Mouse (Mus musculus): ENCODE measurements at regions not wholly inside any gene's neighbourhood (a gene's known extent, or its start where the extent isn't known, plus 50 kb on each side); places are given as distances from the start of the nearest gene placed in this dataset.
"Not testable (repeated sequence)": the region's sequence is repeated elsewhere in the genome, so short reads cannot be mapped to it uniquely, and the experiment has no call there.

DNA sequence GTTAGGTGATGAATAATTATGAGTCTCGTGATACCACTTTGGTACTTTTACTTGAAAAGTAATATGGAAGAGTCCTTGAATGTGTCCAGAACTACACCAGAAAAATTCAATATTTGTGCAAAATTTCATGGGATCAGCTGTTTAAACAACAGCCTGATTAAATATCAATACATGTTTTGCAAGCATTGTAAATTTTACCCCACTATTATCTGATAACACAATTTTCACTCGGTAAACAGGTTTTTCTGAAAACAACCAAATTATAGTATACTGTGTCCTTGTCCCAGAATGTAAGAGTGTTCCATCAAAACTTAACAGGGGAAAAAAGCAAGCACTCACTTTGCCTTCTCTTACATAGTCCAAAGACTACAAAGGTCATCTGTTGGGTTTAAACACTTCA is 343.1 kb upstream of the Fign start:
- no peak for ATAC-seq (replicated peaks; ENCODE audit: insufficient number of reproducible peaks, low FRiP score, low TSS enrichment, low read depth)
- Histone ChIP-seq H3K36me3 (replicated peaks; ENCODE audit: control insufficient read depth, insufficient read depth, low read depth, low read length) (no peaks in the 10 kb centered on the region), H3K4me2 (ENCODE audit: low read depth, low read length) (no peak overlapping the region), H3K27me3 (ENCODE audit: control insufficient read depth, insufficient read depth, low read length) (no peaks in the 10 kb centered on the region), H3K4me3 (ENCODE audit: low read depth, low read length) (no peak overlapping the region), H3K9me3 (replicated peaks; ENCODE audit: control insufficient read depth, low read length) (no peaks in the 10 kb centered on the region), H3K9ac (replicated peaks; ENCODE audit: low read length) (no peak overlapping the region), H3K4me1 (ENCODE audit: control insufficient read depth, insufficient read depth, low read length) (no peaks in the 10 kb centered on the region), H3K27ac (replicated peaks; ENCODE audit: low read depth, low read length) (no peak overlapping the region)
- WGBS: 92% methylated on average over 2 of the region's 2 CpGs
- no peak for DNase-seq (ENCODE audit: low spot score)

GRCm38 (mm10) chr2:64417129-64417528 is 319.3 kb upstream of the Fign start:
- DNase-seq (ENCODE audit: low spot score); H3K4me2 ChIP-seq (ENCODE audit: low read depth, low read length); H3K9me3 ChIP-seq (replicated peaks; ENCODE audit: control insufficient read depth, low read length); ATAC-seq (replicated peaks; ENCODE audit: insufficient number of reproducible peaks, low FRiP score, low TSS enrichment, low read depth); H3K27ac ChIP-seq (replicated peaks; ENCODE audit: low read depth, low read length); H3K4me1 ChIP-seq (ENCODE audit: control insufficient read depth, insufficient read depth, low read length); H3K4me3 ChIP-seq (ENCODE audit: low read depth, low read length); H3K27me3 ChIP-seq (ENCODE audit: control insufficient read depth, insufficient read depth, low read length); H3K36me3 ChIP-seq (replicated peaks; ENCODE audit: control insufficient read depth, insufficient read depth, low read depth, low read length); H3K9ac ChIP-seq (replicated peaks; ENCODE audit: low read length): not testable (repeated sequence)

DNA sequence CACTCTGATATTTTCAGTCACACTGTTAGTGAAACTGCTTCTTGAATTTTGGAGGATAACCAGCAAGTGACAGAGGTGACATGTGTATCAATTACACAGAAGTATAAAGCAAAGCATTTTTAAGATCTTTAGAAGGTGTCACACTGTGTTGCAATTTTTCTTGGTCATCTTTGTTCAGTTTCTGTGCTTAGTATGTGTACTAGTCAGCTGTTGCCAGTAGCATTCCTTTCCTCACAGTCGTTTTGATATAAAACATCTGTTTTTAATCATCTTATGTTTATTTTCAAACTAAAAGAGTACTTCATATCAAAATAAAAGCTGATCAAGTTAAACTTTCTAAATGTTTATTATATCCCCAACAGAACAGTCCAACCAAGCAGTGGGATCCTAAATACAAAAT is 316.0 kb upstream of the Fign start:
- H3K9me3 ChIP-seq (replicated peaks; ENCODE audit: control insufficient read depth, low read length): no peaks in the 10 kb centered on the region
- H3K4me3 ChIP-seq (ENCODE audit: low read depth, low read length): no peak overlapping the region
- H3K4me1 ChIP-seq (ENCODE audit: control insufficient read depth, insufficient read depth, low read length): no peaks in the 10 kb centered on the region
- DNase-seq (ENCODE audit: low spot score): no peak
- no peaks in the 10 kb centered on the region for H3K27me3 ChIP-seq (ENCODE audit: control insufficient read depth, insufficient read depth, low read length)
- WGBS: 33% methylated on average over 1 of the region's 1 CpGs
- ATAC-seq (replicated peaks; ENCODE audit: insufficient number of reproducible peaks, low FRiP score, low TSS enrichment, low read depth): no peak
- no peaks in the 10 kb centered on the region for H3K36me3 ChIP-seq (replicated peaks; ENCODE audit: control insufficient read depth, insufficient read depth, low read depth, low read length)
- no peak overlapping the region for H3K9ac ChIP-seq (replicated peaks; ENCODE audit: low read length)
- H3K4me2 ChIP-seq (ENCODE audit: low read depth, low read length): no peak overlapping the region
- H3K27ac ChIP-seq (replicated peaks; ENCODE audit: low read depth, low read length): no peak overlapping the region

DNA sequence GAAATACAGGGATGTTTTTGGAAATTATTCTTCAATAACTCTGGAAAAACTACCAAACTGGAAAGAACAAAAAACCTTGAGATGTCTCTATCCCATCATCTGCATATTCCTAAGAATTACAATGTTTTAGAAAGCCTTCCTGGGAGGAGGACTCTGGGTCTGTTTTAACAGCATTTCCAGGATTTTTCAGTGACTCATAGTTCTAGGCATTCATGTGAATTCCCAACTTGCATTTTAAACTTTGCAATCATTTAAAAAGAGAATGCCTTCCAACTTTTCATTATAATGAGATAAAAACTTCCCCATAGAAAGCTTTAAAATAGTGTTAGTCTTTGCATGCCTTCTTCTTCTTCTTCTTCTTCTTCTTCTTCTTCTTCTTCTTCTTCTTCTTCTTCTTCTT is 315.4 kb upstream of the Fign start:
- Histone ChIP-seq H3K9ac (replicated peaks; ENCODE audit: low read length) (no peak overlapping the region), H3K4me1 (ENCODE audit: control insufficient read depth, insufficient read depth, low read length) (no peaks in the 10 kb centered on the region), H3K4me2 (ENCODE audit: low read depth, low read length) (no peak overlapping the region), H3K4me3 (ENCODE audit: low read depth, low read length) (no peak overlapping the region), H3K27ac (replicated peaks; ENCODE audit: low read depth, low read length) (no peak overlapping the region), H3K9me3 (replicated peaks; ENCODE audit: control insufficient read depth, low read length) (no peaks in the 10 kb centered on the region), H3K27me3 (ENCODE audit: control insufficient read depth, insufficient read depth, low read length) (no peaks in the 10 kb centered on the region), H3K36me3 (replicated peaks; ENCODE audit: control insufficient read depth, insufficient read depth, low read depth, low read length) (no peaks in the 10 kb centered on the region)
- ATAC-seq (replicated peaks; ENCODE audit: insufficient number of reproducible peaks, low FRiP score, low TSS enrichment, low read depth): no peak
- no peak for DNase-seq (ENCODE audit: low spot score)

GRCm38 (mm10) chr2:64395946-64396345 is 298.1 kb upstream of the Fign start:
- no peak overlapping the region for H3K4me3 ChIP-seq (ENCODE audit: low read depth, low read length)
- no peak overlapping the region for H3K9ac ChIP-seq (replicated peaks; ENCODE audit: low read length)
- WGBS: 76% methylated on average over 4 of the region's 4 CpGs
- no peak for DNase-seq (ENCODE audit: low spot score)
- H3K36me3 ChIP-seq (replicated peaks; ENCODE audit: control insufficient read depth, insufficient read depth, low read depth, low read length): no peaks in the 10 kb centered on the region
- H3K4me2 ChIP-seq (ENCODE audit: low read depth, low read length): no peak overlapping the region
- H3K4me1 ChIP-seq (ENCODE audit: control insufficient read depth, insufficient read depth, low read length): no peaks in the 10 kb centered on the region
- ATAC-seq (replicated peaks; ENCODE audit: insufficient number of reproducible peaks, low FRiP score, low TSS enrichment, low read depth): no peak
- H3K9me3 ChIP-seq (replicated peaks; ENCODE audit: control insufficient read depth, low read length): no peaks in the 10 kb centered on the region
- H3K27ac ChIP-seq (replicated peaks; ENCODE audit: low read depth, low read length): no peak overlapping the region
- H3K27me3 ChIP-seq (ENCODE audit: control insufficient read depth, insufficient read depth, low read length): no peaks in the 10 kb centered on the region

DNA sequence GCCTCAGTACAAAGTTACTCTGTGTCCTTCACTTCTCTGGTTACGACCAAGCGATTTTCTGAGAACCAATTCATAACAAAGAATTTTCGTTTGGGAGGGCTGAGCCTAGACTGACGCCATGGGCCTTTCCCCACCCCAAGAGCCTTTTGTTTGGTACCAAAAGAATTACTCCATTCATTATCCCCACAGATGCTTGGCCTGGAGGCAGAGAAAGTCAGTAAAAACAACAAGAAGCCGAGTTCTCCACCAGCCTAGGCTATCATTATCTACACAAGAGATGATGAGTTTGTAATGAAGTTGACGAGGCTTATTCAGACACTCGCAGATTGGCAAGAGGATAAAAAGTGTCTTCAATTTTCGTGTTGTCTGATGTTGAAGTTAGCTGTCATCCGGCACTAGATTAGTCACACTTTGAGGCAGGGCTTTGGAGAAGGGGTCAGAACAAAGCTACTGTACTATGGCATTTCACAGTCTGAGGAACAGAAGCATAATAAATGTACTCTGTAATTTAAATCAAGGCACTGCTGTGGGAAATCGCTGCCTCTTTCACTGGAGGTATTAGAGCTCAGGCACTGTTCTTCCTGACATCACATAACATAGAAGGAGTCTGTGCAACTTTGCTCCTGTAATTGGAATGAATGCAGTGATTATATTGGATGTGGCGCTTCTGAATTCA is 296.9 kb upstream of the Fign start:
- WGBS: 14% methylated on average over 11 of the region's 11 CpGs
- Histone ChIP-seq H3K9me3 (replicated peaks; ENCODE audit: control insufficient read depth, low read length) (no peaks in the 10 kb centered on the region), H3K4me2 (ENCODE audit: low read depth, low read length) (no peak overlapping the region), H3K4me3 (ENCODE audit: low read depth, low read length) (no peak overlapping the region), H3K4me1 (ENCODE audit: control insufficient read depth, insufficient read depth, low read length) (no peaks in the 10 kb centered on the region), H3K9ac (replicated peaks; ENCODE audit: low read length) (no peak overlapping the region), H3K27me3 (ENCODE audit: control insufficient read depth, insufficient read depth, low read length) (no peaks in the 10 kb centered on the region), H3K36me3 (replicated peaks; ENCODE audit: control insufficient read depth, insufficient read depth, low read depth, low read length) (no peaks in the 10 kb centered on the region), H3K27ac (replicated peaks; ENCODE audit: low read depth, low read length) (0 out of 2 replicates have a peak overlapping the region, but pooled peaks have one; percentile 35)
- peak; percentile 83 for ATAC-seq (replicated peaks; ENCODE audit: insufficient number of reproducible peaks, low FRiP score, low TSS enrichment, low read depth)
- DNase-seq (ENCODE audit: low spot score): peak; percentile 45

- no peak overlapping the region for H3K4me3 ChIP-seq (ENCODE audit: low read depth, low read length)
- no peaks in the 10 kb centered on the region for H3K9me3 ChIP-seq (replicated peaks; ENCODE audit: control insufficient read depth, low read length)
- no peaks in the 10 kb centered on the region for H3K36me3 ChIP-seq (replicated peaks; ENCODE audit: control insufficient read depth, insufficient read depth, low read depth, low read length)
- no peaks in the 10 kb centered on the region for H3K27me3 ChIP-seq (ENCODE audit: control insufficient read depth, insufficient read depth, low read length)
- H3K4me2 ChIP-seq (ENCODE audit: low read depth, low read length): no peak overlapping the region
- no peaks in the 10 kb centered on the region for H3K4me1 ChIP-seq (ENCODE audit: control insufficient read depth, insufficient read depth, low read length)
- DNase-seq (ENCODE audit: low spot score): no peak
- WGBS: 23% methylated on average over 8 of the region's 8 CpGs
- H3K9ac ChIP-seq (replicated peaks; ENCODE audit: low read length): no peak overlapping the region
- ATAC-seq (replicated peaks; ENCODE audit: insufficient number of reproducible peaks, low FRiP score, low TSS enrichment, low read depth): 0 out of 2 replicates have a peak, but pooled peaks have one; percentile 5
- peak overlapping the region; percentile 35; the same call in 1 of the 2 replicates for H3K27ac ChIP-seq (replicated peaks; ENCODE audit: low read depth, low read length)
Measured at GRCm38 (mm10) chr2:64394199-64394598, 296.4 kb upstream of the Fign start.

DNA sequence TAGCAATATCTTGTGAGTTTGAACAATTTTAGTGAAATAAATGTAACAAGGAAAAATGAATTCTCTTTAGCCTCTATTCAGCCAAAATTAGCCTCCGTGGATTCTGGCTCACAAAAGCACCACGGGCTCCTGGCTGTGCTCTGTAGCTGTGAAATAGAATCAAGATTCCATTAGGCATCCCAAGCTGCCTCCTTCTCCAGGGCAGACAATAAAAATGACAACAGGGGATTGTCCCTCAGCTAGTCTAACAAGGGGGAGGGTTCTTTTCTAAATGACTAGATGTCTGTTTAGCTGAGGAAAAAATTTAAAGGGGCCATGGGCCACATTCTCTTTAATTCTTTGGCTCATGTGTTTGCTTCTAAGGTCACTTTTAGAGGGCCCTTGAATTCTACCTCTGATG is 272.0 kb upstream of the Fign start:
- ATAC-seq (replicated peaks; ENCODE audit: insufficient number of reproducible peaks, low FRiP score, low TSS enrichment, low read depth) (no peak), DNase-seq (ENCODE audit: low spot score) (no peak)
- no peaks in the 10 kb centered on the region for H3K36me3 ChIP-seq (replicated peaks; ENCODE audit: control insufficient read depth, insufficient read depth, low read depth, low read length)
- H3K9me3 ChIP-seq (replicated peaks; ENCODE audit: control insufficient read depth, low read length): no peaks in the 10 kb centered on the region
- no peak overlapping the region for H3K4me2 ChIP-seq (ENCODE audit: low read depth, low read length)
- no peak overlapping the region for H3K9ac ChIP-seq (replicated peaks; ENCODE audit: low read length)
- no peak overlapping the region for H3K4me3 ChIP-seq (ENCODE audit: low read depth, low read length)
- H3K4me1 ChIP-seq (ENCODE audit: control insufficient read depth, insufficient read depth, low read length): no peaks in the 10 kb centered on the region
- 25% methylated on average over 2 of the region's 2 CpGs for WGBS
- H3K27me3 ChIP-seq (ENCODE audit: control insufficient read depth, insufficient read depth, low read length): no peaks in the 10 kb centered on the region
- H3K27ac ChIP-seq (replicated peaks; ENCODE audit: low read depth, low read length): no peak overlapping the region

Data from embryonic facial prominence, embryonic 11.5 days (tissue).